Mouse (Mus musculus) liver, postnatal 0 days (tissue): ENCODE results near the gene Stk39.

Experiments used
- CTCF ChIP-seq: sonication (generic); IDR thresholded peaks from 2 replicates; pipeline ENCODE4 v1.5.1; 2016; ENCODE audit warnings: antibody characterized with exemption, low read depth
- EP300 ChIP-seq: IDR thresholded peaks from 2 replicates; pipeline ENCODE4 v1.6.1; 2016; ENCODE audit warnings: antibody characterized with exemption, low read depth, mild to moderate bottlenecking

GRCm38 (mm10) chr2:68366897-68367193 lies 105.2 kb downstream of the Stk39 start:
- TF ChIP-seq CTCF (no peak), EP300 (no peak)
